Mouse (Mus musculus) forebrain, embryonic 10.5 days (tissue): ENCODE results near the gene Gtf2h1. TPM values are rescaled to one million over a fixed set of nuclear protein-coding genes. Genes with fewer than 3 reads are reported as not detected.
"Not testable (repeated sequence)": the region's sequence is repeated elsewhere in the genome, so short reads cannot be mapped to it uniquely, and the experiment has no call there.

ENCODE experiments used
- DNase-seq: peaks from one replicate; pipeline ENCODE4 v3.0.0-alpha.2; 2017; ENCODE audit warnings: low spot score; ENCODE audit errors: extremely low spot score
- H3K27ac ChIP-seq: fragments of 300-500 bp; sonication (generic); 2 replicates; pipeline ENCODE4 v1.5.1; 2016; ENCODE audit warnings: mild to moderate bottlenecking
- H3K27me3 ChIP-seq: fragments of 300-500 bp; sonication (generic); 2 replicates; pipeline ENCODE4 v1.6.1; 2016; ENCODE audit warnings: mild to moderate bottlenecking; ENCODE audit not compliant: poor library complexity, severe bottlenecking
- H3K36me3 ChIP-seq: fragments of 300-500 bp; sonication (generic); replicated peaks from 2 replicates; pipeline ENCODE4 v1.6.1; 2016; ENCODE audit warnings: mild to moderate bottlenecking, moderate library complexity
- H3K4me1 ChIP-seq: fragments of 300-500 bp; sonication (generic); 2 replicates; pipeline ENCODE4 v1.6.1; 2016
- H3K4me3 ChIP-seq: fragments of 300-500 bp; sonication (generic); 2 replicates; pipeline ENCODE4 v1.5.1; 2016; ENCODE audit warnings: mild to moderate bottlenecking, moderate library complexity
- H3K9me3 ChIP-seq: fragments of 300-500 bp; sonication (generic); 2 replicates; pipeline ENCODE4 v1.6.1; 2016; ENCODE audit warnings: mild to moderate bottlenecking, moderate library complexity
- WGBS: fragments of 180-500 bp; shearing (Covaris S2); methylation state at CpG from one replicate; pipeline ENCODE4 v1.1.7; 2016; 5-methylcytosine and 5-hydroxymethylcytosine counted together
- polyA plus RNA-seq: library from polyadenylated mRNA; unstranded; fragments of >200 nt; fragmentation: Nextera tagmentation; extraction: Ambion mirVana; gene quantifications from 2 replicates; pipeline ENCODE4 v1.2.1, GENCODE M21; 2016

Gtf2h1 gene
- polyA plus RNA-seq, 1 experiment from 2014 or later, result 51.2 TPM

- Histone ChIP-seq H3K4me1 (peaks cover 31% of the 10 kb centered on the region), H3K27me3 (no peaks in the 10 kb centered on the region), H3K27ac (peak overlapping the region; percentile 100), H3K36me3 (peaks cover 32% of the 10 kb centered on the region), H3K9me3 (no peaks in the 10 kb centered on the region), H3K4me3 (peak overlapping the region; percentile 97)
- WGBS, result under 1% methylated on average over 31 of the region's 31 CpGs
- no peak for DNase-seq
Observed at GRCm38 (mm10) chr7:46796206-46796679, 340 bp downstream of the Gtf2h1 start.

DNA sequence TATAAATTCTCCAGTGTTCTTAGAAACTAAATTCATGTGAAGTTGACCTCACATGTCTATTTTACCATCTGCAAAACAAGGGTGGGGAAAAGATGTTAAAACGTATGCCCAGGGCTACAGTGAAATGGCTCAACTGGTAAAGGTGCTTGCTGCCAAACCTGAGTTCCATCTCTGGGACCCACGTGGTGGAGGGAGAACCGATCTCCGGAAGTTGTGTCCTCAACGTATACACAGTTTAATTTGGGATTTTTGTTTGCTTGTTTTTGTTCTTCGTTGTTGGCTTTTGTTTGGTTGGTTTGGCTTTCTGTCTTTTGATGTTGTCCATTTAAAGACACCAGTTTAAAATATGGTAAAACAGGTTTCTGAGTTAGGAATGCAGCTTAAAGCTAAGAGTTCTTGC lies 876 bp downstream of the Gtf2h1 start:
- H3K4me1 ChIP-seq, result peaks cover 31% of the 10 kb centered on the region
- H3K4me3 ChIP-seq, result peak overlapping the region; percentile 97
- peaks cover 37% of the 10 kb centered on the region for H3K36me3 ChIP-seq
- no peaks in the 10 kb centered on the region for H3K9me3 ChIP-seq
- no peaks in the 10 kb centered on the region for H3K27me3 ChIP-seq
- whole genome bisulfite sequencing, result 65% methylated on average over 6 of the region's 6 CpGs
- no peak for DNase-seq
- peak overlapping the region; percentile 100; the same call in 1 of the 2 replicates for H3K27ac ChIP-seq

GRCm38 (mm10) chr7:46810325-46810724 lies 14.4 kb downstream of the Gtf2h1 start:
- H3K9me3 ChIP-seq, result no peaks in the 10 kb centered on the region
- WGBS, result 95% methylated on average over 6 of the region's 6 CpGs
- no peaks in the 10 kb centered on the region for H3K27me3 ChIP-seq
- H3K4me3 ChIP-seq, result no peak overlapping the region
- H3K4me1 ChIP-seq, result no peaks in the 10 kb centered on the region
- H3K27ac ChIP-seq, result no peak overlapping the region
- DNase-seq, result no peak
- H3K36me3 ChIP-seq, result peaks cover 98% of the 10 kb centered on the region

- 92% methylated on average over 4 of the region's 4 CpGs for WGBS
- H3K4me3 ChIP-seq, result no peak overlapping the region
- H3K36me3 ChIP-seq, result peaks cover 97% of the 10 kb centered on the region
- no peak for DNase-seq
- no peak overlapping the region for H3K27ac ChIP-seq
- no peaks in the 10 kb centered on the region for H3K9me3 ChIP-seq
- H3K27me3 ChIP-seq, result no peaks in the 10 kb centered on the region
- H3K4me1 ChIP-seq, result no peaks in the 10 kb centered on the region
Observed at GRCm38 (mm10) chr7:46814012-46814411, 18.1 kb downstream of the Gtf2h1 start.

DNA sequence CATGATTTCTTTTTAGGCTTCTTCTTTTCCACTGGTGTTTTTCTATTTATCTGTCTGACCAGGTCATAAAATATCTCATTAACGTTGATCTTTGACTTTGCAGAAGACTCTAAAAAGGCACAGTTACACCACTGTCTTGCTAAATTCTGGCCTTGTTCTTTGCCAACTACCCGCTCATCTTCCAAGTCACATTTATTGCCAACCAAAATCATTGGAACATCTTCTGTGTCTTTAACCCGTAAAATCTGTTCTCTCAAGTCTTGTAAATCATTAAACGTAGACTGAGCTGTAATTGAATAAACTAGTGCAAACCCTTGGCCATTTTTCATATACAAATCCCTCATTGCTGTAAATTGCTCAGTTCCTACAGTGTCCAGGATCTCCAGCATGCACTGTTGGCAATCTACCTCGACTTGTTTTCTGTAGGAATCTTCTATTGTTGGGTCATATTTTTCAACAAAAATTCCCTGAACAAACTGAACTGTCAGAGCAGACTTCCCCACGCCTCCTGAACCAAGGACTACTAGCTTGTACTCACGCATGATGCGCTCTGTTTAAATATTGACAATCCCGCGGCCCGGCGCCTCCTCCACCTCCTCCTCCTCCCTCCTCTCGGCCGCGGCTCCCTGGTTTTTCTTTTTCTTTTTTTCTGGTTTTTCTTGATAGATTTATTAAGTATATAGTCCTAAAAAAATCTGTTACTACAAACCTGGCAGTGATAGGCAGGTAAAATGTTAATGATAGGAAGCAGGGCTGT lies 25.2 kb downstream of the Gtf2h1 start:
- H3K27ac ChIP-seq, H3K27me3 ChIP-seq, H3K4me3 ChIP-seq, DNase-seq, H3K9me3 ChIP-seq, H3K4me1 ChIP-seq: not testable (repeated sequence)
- 96% methylated on average over 15 of the region's 15 CpGs for WGBS
- H3K36me3 ChIP-seq, result peaks cover 79% of the 10 kb centered on the region

DNA sequence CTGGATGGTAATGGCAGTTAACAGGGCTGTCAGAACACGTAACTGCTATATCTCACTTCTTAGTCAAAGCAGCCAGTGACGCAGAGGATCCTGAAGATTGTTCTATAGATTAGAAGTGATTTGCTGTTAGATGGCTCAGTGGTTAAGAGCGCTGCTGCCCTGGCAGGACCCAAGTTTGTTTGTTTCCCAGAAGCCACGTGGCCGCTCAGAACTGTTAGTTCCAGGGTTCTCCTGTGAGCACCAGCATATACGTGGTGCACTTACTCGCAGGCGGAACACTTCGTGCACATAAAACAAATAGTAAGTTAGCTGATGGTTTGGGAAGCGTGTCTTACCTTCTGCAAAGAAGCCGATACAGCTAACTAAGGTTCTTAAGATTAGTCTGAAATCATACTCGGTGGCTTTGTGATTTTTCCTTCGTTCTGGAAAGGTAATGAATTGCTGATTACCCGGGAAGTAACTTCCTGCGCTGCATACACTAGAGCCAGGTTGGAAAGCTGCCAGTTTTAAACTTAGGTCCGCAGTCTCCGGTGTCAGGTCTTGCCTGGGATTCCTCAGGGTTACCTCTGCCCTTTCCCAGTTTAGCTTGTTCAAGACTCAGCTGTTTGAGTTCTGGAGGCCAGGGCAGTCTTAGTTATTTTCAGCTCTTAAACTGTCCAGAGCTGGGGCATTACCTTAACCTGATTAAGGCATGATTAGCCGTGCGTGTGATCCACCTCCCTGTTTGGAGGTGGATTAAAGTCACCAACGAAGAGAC lies 31.3 kb downstream of the Gtf2h1 start:
- WGBS, result 87% methylated on average over 20 of the region's 20 CpGs
- peaks cover 24% of the 10 kb centered on the region for H3K36me3 ChIP-seq

GRCm38 (mm10) chr7:46827803-46828184 lies 31.9 kb downstream of the Gtf2h1 start:
- Histone ChIP-seq H3K4me3 (no peak overlapping the region), H3K4me1 (peaks cover 5% of the 10 kb centered on the region; the same call in 1 of the 2 replicates), H3K27ac (no peak overlapping the region), H3K27me3 (no peaks in the 10 kb centered on the region), H3K9me3 (no peaks in the 10 kb centered on the region), H3K36me3 (peaks cover 19% of the 10 kb centered on the region)
- WGBS, result 93% methylated on average over 2 of the region's 2 CpGs
- DNase-seq, result no peak

More for the DNA sequence above, 31.3 kb downstream of the Gtf2h1 start:
- Histone ChIP-seq H3K27ac (no peak overlapping the region), H3K4me1 (peaks cover 5% of the 10 kb centered on the region; the same call in 1 of the 2 replicates), H3K9me3 (no peaks in the 10 kb centered on the region), H3K4me3 (no peak overlapping the region), H3K27me3 (no peaks in the 10 kb centered on the region)
- no peak for DNase-seq

GRCm38 (mm10) chr7:46829911-46830310 lies 34.0 kb downstream of the Gtf2h1 start:
- H3K4me1 ChIP-seq, result peaks cover 6% of the 10 kb centered on the region
- no peak for DNase-seq
- H3K27me3 ChIP-seq, result no peaks in the 10 kb centered on the region
- H3K36me3 ChIP-seq, result no peaks in the 10 kb centered on the region
- H3K4me3 ChIP-seq, result no peak overlapping the region
- no peaks in the 10 kb centered on the region for H3K9me3 ChIP-seq
- no peak overlapping the region for H3K27ac ChIP-seq
- 92% methylated on average over 12 of the region's 12 CpGs for WGBS

- Histone ChIP-seq H3K36me3 (no peaks in the 10 kb centered on the region), H3K4me1 (peaks cover 13% of the 10 kb centered on the region), H3K27ac (no peak overlapping the region), H3K9me3 (no peaks in the 10 kb centered on the region), H3K4me3 (no peak overlapping the region), H3K27me3 (no peaks in the 10 kb centered on the region)
- 73% methylated on average over 13 of the region's 13 CpGs for WGBS
- no peak for DNase-seq
Observed at GRCm38 (mm10) chr7:46830799-46831590, 35.1 kb downstream of the Gtf2h1 start.

DNA sequence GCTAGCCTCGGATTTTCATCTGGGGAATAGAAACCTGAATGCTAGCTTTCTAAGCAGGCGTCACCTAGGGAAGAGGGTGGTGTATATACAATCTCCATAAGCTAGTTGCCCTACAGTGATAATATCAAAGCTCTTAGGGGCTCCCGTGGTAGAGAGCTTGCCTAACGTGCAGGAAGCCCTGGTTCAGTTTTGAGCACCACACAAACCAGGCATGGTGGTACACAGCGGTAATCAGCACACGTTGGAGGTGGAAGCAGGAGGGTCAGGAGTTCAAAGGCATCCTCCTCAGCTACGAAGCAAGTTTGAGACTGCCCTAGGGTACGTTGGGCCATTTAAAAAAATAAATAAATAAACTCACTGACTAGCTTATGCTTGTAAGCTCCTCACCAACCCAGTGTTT lies 35.8 kb downstream of the Gtf2h1 start:
- WGBS, result 81% methylated on average over 8 of the region's 8 CpGs
- Histone ChIP-seq H3K9me3 (no peaks in the 10 kb centered on the region), H3K27ac (no peak overlapping the region), H3K4me3 (no peak overlapping the region), H3K27me3 (no peaks in the 10 kb centered on the region), H3K4me1 (peaks cover 13% of the 10 kb centered on the region), H3K36me3 (no peaks in the 10 kb centered on the region)
- no peak for DNase-seq

DNA sequence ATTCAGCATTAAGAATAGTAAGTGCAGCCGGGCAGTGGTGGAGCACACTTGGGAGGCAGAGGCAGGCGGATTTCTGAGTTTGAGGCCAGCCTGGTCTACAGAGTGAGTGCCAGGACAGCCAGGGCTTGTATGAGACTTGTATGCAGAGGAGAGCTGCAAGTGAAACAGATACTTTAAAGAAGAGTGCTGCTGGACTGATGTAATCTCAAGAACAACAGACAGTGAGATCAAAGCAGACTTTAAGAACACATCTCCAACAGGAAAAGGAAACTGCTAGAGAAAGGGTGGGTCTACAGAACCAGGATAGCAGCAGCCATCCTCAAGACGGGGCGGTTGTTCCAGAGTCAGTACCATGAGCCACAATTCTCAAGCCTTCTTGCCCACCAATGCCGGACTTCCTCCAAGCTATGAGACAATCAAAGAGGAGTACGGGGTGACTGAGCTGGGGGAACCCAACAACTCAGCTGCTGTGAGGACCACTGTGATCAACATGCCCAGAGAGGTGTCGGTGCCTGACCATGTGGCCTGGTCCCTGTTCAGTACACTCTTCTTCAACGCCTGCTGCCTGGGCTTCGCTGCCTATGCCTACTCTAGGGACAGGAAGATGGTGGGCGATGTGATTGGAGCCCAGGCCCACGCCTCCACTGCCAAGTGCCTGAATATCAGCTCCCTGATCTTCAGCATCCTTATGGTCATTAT lies 36.4 kb downstream of the Gtf2h1 start:
- H3K27ac ChIP-seq, DNase-seq, H3K4me3 ChIP-seq, H3K36me3 ChIP-seq, H3K27me3 ChIP-seq, H3K9me3 ChIP-seq: not testable (repeated sequence)
- peaks cover 15% of the 10 kb centered on the region for H3K4me1 ChIP-seq
- WGBS, result 93% methylated on average over 11 of the region's 11 CpGs

DNA sequence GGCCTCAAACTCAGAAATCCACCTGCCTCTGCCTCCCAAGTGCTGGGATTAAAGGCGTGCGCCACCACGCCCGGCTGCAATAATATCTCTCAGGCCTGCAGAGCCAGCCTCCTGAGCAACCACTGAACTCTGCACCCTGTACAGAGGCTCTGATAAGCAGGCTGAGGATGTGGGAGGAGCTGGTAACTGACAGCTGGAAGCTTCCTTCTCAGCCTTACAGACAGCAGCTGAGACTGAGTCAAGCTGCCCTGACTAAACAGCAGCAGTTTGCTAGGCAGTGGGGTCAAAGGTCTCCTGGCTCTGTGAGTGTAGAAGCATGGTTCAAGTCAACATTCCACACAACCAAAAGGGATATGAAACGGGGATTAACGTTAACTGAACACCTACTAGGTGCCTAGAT lies 37.4 kb downstream of the Gtf2h1 start:
- Histone ChIP-seq H3K27me3 (no peaks in the 10 kb centered on the region), H3K4me3 (no peak overlapping the region), H3K4me1 (peaks cover 23% of the 10 kb centered on the region), H3K27ac (no peak overlapping the region), H3K9me3 (no peaks in the 10 kb centered on the region), H3K36me3 (no peaks in the 10 kb centered on the region)
- WGBS, result 84% methylated on average over 6 of the region's 6 CpGs
- no peak for DNase-seq
